Mouse (Mus musculus): ENCODE results near the gene Ssxb2. TPM values are rescaled to one million over a fixed set of nuclear protein-coding genes. Genes with fewer than 3 reads are reported as not detected.

The Ssxb2 gene
- polyA plus RNA-seq (2017; shearing (Covaris generic)), result not detected

GRCm38 (mm10) chrX:8461626-8462025 is at the start of gene Ssxb2:
TSS of gene Ssxb2 (minus strand) at chrX:8461726.

GRCm38 (mm10) chrX:8413005-8413404 is 48.5 kb downstream of the Ssxb2 start, which contains the start of gene Ssxb1:
TSS of gene Ssxb1 (plus strand) at chrX:8413305.

Other genes with a start within 250 kb of the Ssxb2 start
- gene Ftsj1, start 209.3 kb downstream of the Ssxb2 start, polyA plus RNA-seq (2017; shearing (Covaris generic)), result 21.5 TPM
- gene Slc38a5, start 190.6 kb downstream of the Ssxb2 start, polyA plus RNA-seq (2017; shearing (Covaris generic)), result not detected
- gene Ssxb10, start 134.3 kb downstream of the Ssxb2 start, polyA plus RNA-seq (2017; shearing (Covaris generic)), result not detected
- gene Ssxb9, start 94.7 kb downstream of the Ssxb2 start, polyA plus RNA-seq (2017; shearing (Covaris generic)), result not detected
- not detected for gene Ssxb1, start 48.4 kb downstream of the Ssxb2 start, polyA plus RNA-seq (2017; shearing (Covaris generic))
- not detected for gene Gm14459, start 63.2 kb upstream of the Ssxb2 start, polyA plus RNA-seq (2017; shearing (Covaris generic))
- not detected for gene Ssxb6, start 86.5 kb upstream of the Ssxb2 start, polyA plus RNA-seq (2017; shearing (Covaris generic))
- gene Ssxb3, start 130.1 kb upstream of the Ssxb2 start, polyA plus RNA-seq (2017; shearing (Covaris generic)), result not detected
- gene Ssxb8, start 229.1 kb upstream of the Ssxb2 start, polyA plus RNA-seq (2017; shearing (Covaris generic)), result 0.71 TPM

Data from naive thymus-derived CD4-positive, alpha-beta T cell, adult 5 months (primary cell).